Mouse (Mus musculus) G1E (cell line): ENCODE data around the gene March6. TPM values are rescaled to one million over a fixed set of nuclear protein-coding genes. Genes with fewer than 3 reads are reported as not detected.

ENCODE experiments used
- ATAC-seq: 2 replicates; pipeline ENCODE4 v1.8.0; 2016; ENCODE audit warnings: mild to moderate bottlenecking; ENCODE audit not compliant: insufficient number of reproducible peaks, poor library complexity, low FRiP score, severe bottlenecking; ENCODE audit errors: extremely low read depth
- DNase-seq: peaks from one replicate; pipeline ENCODE4 v3.0.0; 2012; ENCODE audit warnings: low spot score
- H3K27me3 ChIP-seq: 2 replicates; pipeline ENCODE4 v1.6.1; 2012; ENCODE audit warnings: mild to moderate bottlenecking, low read length, inconsistent platforms; ENCODE audit not compliant: insufficient read depth
- H3K36me3 ChIP-seq: replicated peaks from 2 replicates; pipeline ENCODE3; 2012; ENCODE audit warnings: mild to moderate bottlenecking, inconsistent platforms
- H3K4me1 ChIP-seq: 2 replicates; pipeline ENCODE4 v1.6.1; 2012; ENCODE audit warnings: low read depth, low read length, inconsistent platforms, mixed read lengths; ENCODE audit not compliant: insufficient read depth
- H3K4me3 ChIP-seq: 2 replicates; pipeline ENCODE4 v1.5.1; 2012; ENCODE audit warnings: low read depth, mild to moderate bottlenecking, inconsistent platforms, low read length, moderate library complexity, mixed read lengths
- H3K9me3 ChIP-seq: replicated peaks from 2 replicates; pipeline ENCODE4 v1.6.1; 2012; ENCODE audit warnings: inconsistent platforms
- CTCF ChIP-seq: IDR thresholded peaks from 2 replicates; pipeline ENCODE4 v1.5.1; 2012; ENCODE audit warnings: low read depth, low read length, inconsistent platforms, mixed read lengths
- GATA1 ChIP-seq: IDR thresholded peaks from 2 replicates; pipeline ENCODE4 v1.6.1; 2012; ENCODE audit warnings: borderline replicate concordance, low read length, inconsistent platforms, mixed read lengths
- GATA2 ChIP-seq: IDR thresholded peaks from 2 replicates; pipeline ENCODE4 v1.6.1; 2012; ENCODE audit warnings: low read depth, low read length, inconsistent platforms, borderline replicate concordance
- POLR2AphosphoS5 ChIP-seq: IDR thresholded peaks from 2 replicates; pipeline ENCODE4 v1.6.1; 2012; ENCODE audit warnings: low read depth, low read length, inconsistent platforms; ENCODE audit not compliant: insufficient replicate concordance
- TAL1 ChIP-seq: conservative IDR thresholded peaks from 2 replicates; pipeline ENCODE4 v1.6.1; 2012; ENCODE audit warnings: low read depth, low read length, inconsistent platforms, mixed read lengths
- polyA plus RNA-seq: library from polyadenylated mRNA; stranded (reverse); fragments of >175 nt; gene quantifications from 2 replicates; pipeline ENCODE4 v1.2.3, GENCODE M21; 2012
- total RNA-seq, 2 experiments: library from RNA; stranded (forward) in 1 of 2; stranded (reverse) in 1 of 2; fragments of 200-1000 nt in 1 of 2; fragments of >200 nt in 1 of 2; fragmentation: Nextera tagmentation in 1 of 2; gene quantifications; 2 replicates each; pipeline ENCODE4 v1.2.3; 2014 to 2017

Gene March6
- total and polyA plus RNA-seq, 3 experiments, result 44.3 to 64.9 (median 61.1) TPM

DNA sequence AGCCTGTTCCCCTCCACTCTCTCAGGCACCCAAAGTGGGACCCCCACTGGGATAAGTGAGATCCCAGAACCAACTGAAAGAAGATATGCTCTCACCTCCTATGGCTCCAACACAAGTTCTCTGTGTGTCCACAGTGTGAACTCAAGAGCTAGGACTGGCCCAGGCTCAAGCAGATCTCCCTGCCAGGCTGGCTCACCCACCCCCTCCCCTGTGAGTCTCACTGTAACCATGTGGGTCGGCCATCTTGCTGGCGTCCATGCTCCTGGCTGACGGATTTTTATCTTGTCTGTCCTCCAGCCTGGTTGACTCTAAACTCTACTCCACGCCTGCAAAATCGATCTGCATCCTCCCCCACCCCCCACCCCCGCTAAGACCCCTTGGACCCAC lies 113.5 kb downstream of the March6 start:
- H3K36me3 ChIP-seq, result no peaks in the 10 kb centered on the region
- peaks cover 38% of the 10 kb centered on the region for H3K4me1 ChIP-seq
- TF ChIP-seq TAL1 (no peak), GATA1 (no peak), POLR2AphosphoS5 (no peak), GATA2 (no peak), CTCF (no peak)
- DNase-seq, result no peak
- ATAC-seq, result no peak
- H3K9me3 ChIP-seq, result peaks cover 2% of the 10 kb centered on the region; the same call in 1 of the 2 replicates
- H3K27me3 ChIP-seq, result peaks cover 5% of the 10 kb centered on the region
- no peak overlapping the region; the same call in 1 of the 2 replicates for H3K4me3 ChIP-seq

DNA sequence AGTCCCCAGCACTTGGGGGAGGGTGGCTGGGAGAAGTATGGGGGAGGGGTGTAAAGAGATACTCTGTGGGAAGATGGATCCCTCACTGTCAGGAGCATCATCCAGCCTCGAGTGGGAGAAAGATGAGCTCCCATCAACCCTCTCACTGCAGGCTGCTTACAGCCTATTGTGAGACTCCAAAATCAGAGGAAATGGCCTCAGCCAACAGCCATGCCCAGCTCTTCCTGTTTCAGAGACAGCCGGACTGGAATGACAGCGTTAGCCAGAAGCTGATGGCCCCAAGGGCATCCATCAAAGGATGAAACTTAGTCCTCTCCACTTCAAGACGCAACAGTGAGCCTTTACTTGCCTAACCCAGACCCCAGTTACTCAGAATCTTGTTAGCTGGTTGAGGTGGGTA lies 115.7 kb downstream of the March6 start:
- DNase-seq, result no peak
- H3K36me3 ChIP-seq, result no peaks in the 10 kb centered on the region
- ATAC-seq, result no peak
- H3K4me1 ChIP-seq, result peaks cover 56% of the 10 kb centered on the region
- peaks cover 5% of the 10 kb centered on the region for H3K27me3 ChIP-seq
- peaks cover 2% of the 10 kb centered on the region; the same call in 1 of the 2 replicates for H3K9me3 ChIP-seq
- H3K4me3 ChIP-seq, result no peak overlapping the region
- TF ChIP-seq GATA2 (no peak), GATA1 (no peak), TAL1 (no peak), POLR2AphosphoS5 (no peak), CTCF (no peak)

DNA sequence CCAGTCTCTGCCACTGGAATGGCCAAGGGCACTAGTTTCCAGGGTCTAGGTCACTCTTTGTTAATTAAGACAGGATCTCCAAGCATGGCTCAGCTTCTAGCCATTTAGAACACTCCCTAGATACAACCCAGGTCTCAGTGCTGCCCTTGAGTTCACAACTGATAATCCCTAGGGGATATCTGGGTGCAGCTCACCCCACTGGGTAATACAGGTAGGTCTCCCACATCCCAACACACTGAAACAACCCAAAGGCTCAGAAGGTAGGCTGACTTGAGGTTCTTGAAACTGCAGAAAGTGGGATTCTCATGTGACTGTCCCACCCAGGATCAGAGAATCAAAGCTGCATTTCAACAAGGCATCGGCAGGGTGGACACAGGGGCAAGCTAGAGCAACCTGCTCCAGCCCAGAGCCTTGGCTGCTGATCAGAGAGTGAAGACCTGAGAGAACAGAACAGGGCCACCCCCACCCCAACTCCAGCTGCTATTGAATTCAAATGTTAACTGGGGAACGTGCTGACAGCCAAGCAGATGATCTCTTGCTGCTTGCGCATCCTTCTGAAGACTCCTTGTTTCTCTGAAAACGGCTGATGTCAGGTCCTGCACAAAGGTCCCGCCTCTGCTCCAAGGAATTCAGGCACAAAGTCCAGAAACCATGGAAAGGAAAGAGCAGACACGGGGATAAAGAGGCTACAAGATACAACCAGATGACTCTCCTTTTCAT lies 116.5 kb downstream of the March6 start:
- Histone ChIP-seq H3K27me3 (peaks cover 5% of the 10 kb centered on the region), H3K36me3 (no peaks in the 10 kb centered on the region), H3K4me3 (no peak overlapping the region), H3K4me1 (peaks cover 64% of the 10 kb centered on the region), H3K9me3 (peaks cover 2% of the 10 kb centered on the region; the same call in 1 of the 2 replicates)
- DNase-seq (no peak), ATAC-seq (no peak)
- TF ChIP-seq GATA2, result no peak

DNA sequence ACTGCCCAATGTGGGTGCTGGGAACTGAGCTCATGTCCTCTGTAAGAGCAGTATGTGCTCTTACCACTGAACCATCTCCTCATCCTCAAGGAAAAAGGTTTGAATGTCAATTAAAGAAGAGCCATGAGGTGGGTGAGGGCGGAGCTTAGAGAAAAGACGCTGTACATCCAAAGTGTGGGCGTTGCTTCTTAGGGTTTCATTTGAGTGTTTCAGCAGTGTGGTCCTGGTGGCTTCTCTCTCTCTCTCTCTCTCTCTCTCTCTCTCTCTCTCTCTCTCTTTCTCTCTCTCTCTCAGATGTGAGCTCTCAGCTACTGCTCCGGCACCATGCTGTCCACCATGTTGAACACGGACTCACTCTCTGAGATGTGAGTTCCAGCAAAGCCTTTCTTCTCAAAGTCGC lies 117.2 kb downstream of the March6 start:
- H3K4me3 ChIP-seq, result no peak overlapping the region
- H3K4me1 ChIP-seq, result peaks cover 69% of the 10 kb centered on the region
- ATAC-seq (no peak), DNase-seq (no peak)
- H3K27me3 ChIP-seq, result peaks cover 5% of the 10 kb centered on the region
- no peaks in the 10 kb centered on the region for H3K36me3 ChIP-seq
- H3K9me3 ChIP-seq, result peaks cover 2% of the 10 kb centered on the region; the same call in 1 of the 2 replicates
- no peak for TF ChIP-seq POLR2AphosphoS5
- TF ChIP-seq GATA1, result no peak
- no peak for TF ChIP-seq TAL1
- no peak for TF ChIP-seq GATA2
- TF ChIP-seq CTCF, result no peak

DNA sequence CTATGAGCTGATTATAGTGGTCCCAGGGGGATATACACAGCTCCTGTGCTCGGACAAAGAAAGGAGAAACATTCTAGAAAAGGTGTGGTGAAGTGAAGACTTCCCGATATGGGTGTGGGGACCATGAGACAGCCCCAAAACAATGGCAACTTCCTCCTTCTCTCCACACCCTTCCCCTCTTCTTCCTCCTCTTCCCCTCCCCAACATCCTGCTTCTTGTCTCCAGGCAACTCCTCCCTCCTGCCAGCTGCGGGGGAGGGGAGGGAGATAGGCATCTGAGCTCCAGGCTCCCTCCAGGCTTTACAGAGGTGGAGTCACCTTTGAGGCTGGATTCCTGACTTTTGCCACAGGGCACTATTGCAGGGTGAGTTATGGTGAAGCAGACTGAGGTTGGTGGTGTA lies 117.9 kb downstream of the March6 start:
- H3K4me3 ChIP-seq, result no peak overlapping the region; the same call in 1 of the 2 replicates
- H3K27me3 ChIP-seq, result peaks cover 5% of the 10 kb centered on the region
- DNase-seq, result peak; percentile 17
- H3K9me3 ChIP-seq, result peaks cover 2% of the 10 kb centered on the region; the same call in 1 of the 2 replicates
- H3K4me1 ChIP-seq, result peaks cover 63% of the 10 kb centered on the region
- H3K36me3 ChIP-seq, result no peaks in the 10 kb centered on the region
- TF ChIP-seq TAL1, result no peak
- no peak for TF ChIP-seq POLR2AphosphoS5
- no peak for TF ChIP-seq GATA2
- no peak for TF ChIP-seq CTCF
- TF ChIP-seq GATA1, result no peak
- no peak for ATAC-seq

DNA sequence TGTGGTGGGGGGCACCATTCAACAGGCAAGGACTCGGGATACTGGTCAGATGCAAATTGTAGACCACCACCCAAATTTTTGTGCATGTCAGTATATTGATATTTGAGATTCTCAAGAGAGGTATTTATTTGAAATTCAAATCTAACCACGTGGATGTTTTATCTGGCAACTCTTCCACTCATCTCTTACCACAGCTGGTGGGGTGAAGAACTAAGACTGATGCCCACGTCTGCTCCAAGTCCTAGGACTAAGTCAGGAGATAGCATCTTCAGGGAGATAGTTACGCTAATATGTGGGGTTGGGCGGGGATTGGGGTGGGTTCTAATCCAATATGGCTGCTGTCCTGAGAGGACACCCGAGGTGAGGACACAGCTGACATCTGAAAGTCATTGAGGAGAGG lies 118.4 kb downstream of the March6 start:
- Histone ChIP-seq H3K36me3 (no peaks in the 10 kb centered on the region), H3K4me3 (no peak overlapping the region; the same call in 1 of the 2 replicates), H3K9me3 (peaks cover 2% of the 10 kb centered on the region; the same call in 1 of the 2 replicates), H3K4me1 (peaks cover 59% of the 10 kb centered on the region), H3K27me3 (peaks cover 7% of the 10 kb centered on the region)
- peak; percentile 61 for TF ChIP-seq TAL1
- no peak for TF ChIP-seq GATA1
- no peak for TF ChIP-seq POLR2AphosphoS5
- ATAC-seq (peak; percentile 65), DNase-seq (peak; percentile 35)

DNA sequence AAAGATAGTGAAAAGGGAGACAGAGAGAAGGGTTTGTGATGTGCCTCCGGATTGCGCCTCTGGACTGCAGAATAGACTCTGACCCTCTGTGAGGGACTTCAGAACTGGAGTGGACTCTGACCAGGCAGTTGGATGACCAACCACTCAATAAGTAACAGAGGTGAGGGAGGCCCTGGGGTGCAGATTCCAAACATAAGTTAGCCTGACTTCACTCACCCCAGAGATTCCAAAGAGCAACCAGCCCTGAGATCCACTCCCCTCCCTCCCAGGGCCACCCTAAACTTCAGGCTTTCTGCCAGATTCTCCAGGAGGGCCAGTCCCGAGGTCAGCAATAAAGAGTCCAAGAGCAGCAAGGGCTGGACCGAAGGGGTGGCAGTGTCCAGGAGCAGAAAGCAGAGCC lies 123.4 kb downstream of the March6 start:
- TF ChIP-seq TAL1 (no peak), GATA1 (no peak), GATA2 (no peak), CTCF (no peak), POLR2AphosphoS5 (no peak)
- ATAC-seq, result no peak
- H3K9me3 ChIP-seq, result no peaks in the 10 kb centered on the region
- no peak overlapping the region for H3K4me3 ChIP-seq
- H3K36me3 ChIP-seq, result no peaks in the 10 kb centered on the region
- DNase-seq, result no peak
- peaks cover 54% of the 10 kb centered on the region for H3K4me1 ChIP-seq
- peaks cover 23% of the 10 kb centered on the region for H3K27me3 ChIP-seq
